Mouse (Mus musculus): ENCODE results near the gene Tead2. TPM values are rescaled to one million over a fixed set of nuclear protein-coding genes. Genes with fewer than 3 reads are reported as not detected.
"Not testable (repeated sequence)": the region's sequence is repeated elsewhere in the genome, so short reads cannot be mapped to it uniquely, and the experiment has no call there.

The Tead2 gene
- 435 and 481 TPM in 2 replicates for polyA plus RNA-seq (2016; fragmentation: Nextera tagmentation; extraction: Ambion mirVana)

DNA sequence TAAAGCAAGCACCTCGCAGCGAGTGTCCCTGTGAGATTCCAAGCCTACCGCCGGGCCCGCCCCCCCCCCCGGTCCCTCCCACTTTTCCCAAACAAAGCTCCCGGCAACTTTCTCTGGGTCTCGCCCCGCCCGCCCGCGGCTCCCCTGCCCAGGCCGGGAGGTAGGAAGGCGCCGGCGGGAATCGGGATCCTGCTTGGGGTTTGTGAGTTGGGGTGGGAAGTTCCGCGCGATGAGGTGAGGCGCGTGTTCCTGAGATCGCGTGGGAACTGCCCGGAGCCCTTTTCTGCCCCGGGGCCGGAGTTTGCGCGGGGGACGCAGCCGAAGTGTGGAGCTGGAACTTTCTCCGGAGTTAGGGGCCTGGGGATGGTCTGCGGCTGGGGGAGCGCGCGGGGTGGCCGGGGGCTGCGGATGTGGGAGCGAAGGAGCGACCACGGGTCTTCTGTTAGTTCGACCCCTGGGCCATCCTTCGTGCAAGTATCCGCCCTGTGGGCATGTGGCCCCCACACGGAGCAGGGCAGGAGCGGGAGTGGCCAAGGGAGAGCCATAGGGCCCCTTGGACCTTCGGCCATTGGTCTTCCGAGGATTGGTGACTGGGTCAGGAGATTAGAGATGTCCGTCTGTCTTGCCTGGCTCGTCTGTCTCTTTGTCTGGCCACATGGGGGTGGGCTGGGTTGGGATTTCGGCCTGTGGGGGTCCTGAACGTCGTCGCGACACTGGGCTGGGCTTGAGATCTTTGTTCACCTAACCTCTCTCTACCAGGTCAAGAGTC is at the start of gene Tead2:
Tead2 (plus strand) TSS at position 81 of the 769 bp plus-strand sequence.
- Histone ChIP-seq H3K4me1 (peaks cover 54% of the 10 kb centered on the region), H3K27ac (peak within 1 kb of the TSS; percentile 100), H3K4me3 (peak within 1 kb of the TSS; percentile 98), H3K27me3 (ENCODE audit: low read depth, poor library complexity, severe bottlenecking) (peaks cover 27% of the 10 kb centered on the region), H3K9me3 (replicated peaks) (no peaks in the 10 kb centered on the region), H3K36me3 (peaks cover 39% of the 10 kb centered on the region)
- DNase-seq (ENCODE audit: low spot score), result peak; percentile 87
- WGBS, result under 1% methylated on average over 54 of the region's 55 CpGs

GRCm38 (mm10) chr7:45166950-45167401 is 48.6 kb upstream of the Tead2 start:
- Histone ChIP-seq H3K9me3 (replicated peaks) (peaks cover 23% of the 10 kb centered on the region), H3K36me3 (peaks cover 7% of the 10 kb centered on the region; the same call in 1 of the 2 replicates), H3K4me1 (peaks cover 21% of the 10 kb centered on the region), H3K27ac (no peak overlapping the region), H3K4me3 (no peak overlapping the region), H3K27me3 (ENCODE audit: low read depth, poor library complexity, severe bottlenecking) (peaks cover 98% of the 10 kb centered on the region)
- DNase-seq (ENCODE audit: low spot score), result no peak
- WGBS, result 26% methylated on average over 10 of the region's 10 CpGs

- no peak for DNase-seq (ENCODE audit: low spot score)
- no peak overlapping the region for H3K27ac ChIP-seq
- H3K4me3 ChIP-seq, result no peak overlapping the region
- H3K36me3 ChIP-seq, result peaks cover 7% of the 10 kb centered on the region; the same call in 1 of the 2 replicates
- H3K27me3 ChIP-seq (ENCODE audit: low read depth, poor library complexity, severe bottlenecking), result peaks cover 100% of the 10 kb centered on the region
- peaks cover 13% of the 10 kb centered on the region for H3K4me1 ChIP-seq
- peaks cover 23% of the 10 kb centered on the region for H3K9me3 ChIP-seq (replicated peaks)
- WGBS, result 3% methylated on average over 19 of the region's 19 CpGs
Observed at GRCm38 (mm10) chr7:45167761-45168445, 47.6 kb upstream of the Tead2 start.

GRCm38 (mm10) chr7:45168656-45169055 is 46.9 kb upstream of the Tead2 start:
- peaks cover 23% of the 10 kb centered on the region for H3K9me3 ChIP-seq (replicated peaks)
- no peak for DNase-seq (ENCODE audit: low spot score)
- H3K4me3 ChIP-seq, result 0 out of 2 replicates have a peak overlapping the region, but pooled peaks have one; percentile 11
- H3K36me3 ChIP-seq, result peaks cover 7% of the 10 kb centered on the region; the same call in 1 of the 2 replicates
- peaks cover 98% of the 10 kb centered on the region for H3K27me3 ChIP-seq (ENCODE audit: low read depth, poor library complexity, severe bottlenecking)
- no peak overlapping the region for H3K27ac ChIP-seq
- H3K4me1 ChIP-seq, result peaks cover 11% of the 10 kb centered on the region
- WGBS, result 7% methylated on average over 24 of the region's 24 CpGs

DNA sequence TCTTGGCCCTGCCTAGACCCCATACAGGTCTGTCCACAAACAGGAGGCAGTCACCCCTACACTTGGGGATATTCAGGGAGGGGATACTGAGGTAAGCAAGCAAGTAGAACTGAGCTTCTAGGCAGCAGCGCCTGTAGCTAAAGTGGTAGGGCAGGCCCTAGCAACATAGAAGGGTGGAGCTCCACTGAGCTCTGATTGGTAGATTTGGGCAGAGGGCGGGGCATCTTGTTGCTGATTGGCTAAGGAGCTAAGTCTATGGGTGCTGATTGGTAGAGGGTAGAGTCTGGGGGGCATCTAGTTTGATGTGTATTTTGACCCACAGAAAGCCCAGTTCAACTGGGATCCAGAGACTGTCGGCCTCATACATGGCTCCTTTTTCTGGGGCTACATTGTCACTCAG is 46.1 kb upstream of the Tead2 start:
- H3K9me3 ChIP-seq (replicated peaks), result peaks cover 23% of the 10 kb centered on the region
- H3K4me3 ChIP-seq, result no peak overlapping the region
- H3K36me3 ChIP-seq, result peaks cover 7% of the 10 kb centered on the region; the same call in 1 of the 2 replicates
- no peak for DNase-seq (ENCODE audit: low spot score)
- 91% methylated on average over 3 of the region's 3 CpGs for WGBS
- peaks cover 4% of the 10 kb centered on the region for H3K4me1 ChIP-seq
- H3K27ac ChIP-seq, result no peak overlapping the region
- H3K27me3 ChIP-seq (ENCODE audit: low read depth, poor library complexity, severe bottlenecking), result peaks cover 98% of the 10 kb centered on the region

DNA sequence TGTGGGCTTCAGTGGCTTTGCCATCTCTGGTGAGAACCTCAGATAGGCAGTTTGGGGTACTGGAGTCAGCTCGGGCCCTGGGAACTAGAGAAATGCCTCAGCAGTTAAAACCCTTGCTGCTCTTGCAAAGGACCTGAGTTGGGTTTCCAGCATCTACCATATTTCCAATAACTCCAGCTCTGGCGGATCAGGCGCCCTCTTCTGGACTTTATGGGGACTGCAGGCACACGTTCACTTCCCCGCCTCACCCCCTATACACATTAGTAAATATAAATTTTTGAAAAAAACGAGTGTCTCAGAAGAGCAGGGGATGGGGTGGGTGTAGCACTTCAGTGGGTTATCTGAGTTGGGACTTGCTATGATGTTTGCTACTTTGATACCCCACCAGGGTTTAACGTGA is 42.6 kb upstream of the Tead2 start:
- DNase-seq (ENCODE audit: low spot score), result no peak
- Histone ChIP-seq H3K4me3 (no peak overlapping the region), H3K4me1 (peaks cover 18% of the 10 kb centered on the region), H3K27me3 (ENCODE audit: low read depth, poor library complexity, severe bottlenecking) (peaks cover 98% of the 10 kb centered on the region), H3K27ac (no peak overlapping the region), H3K9me3 (replicated peaks) (peaks cover 23% of the 10 kb centered on the region), H3K36me3 (peaks cover 7% of the 10 kb centered on the region; the same call in 1 of the 2 replicates)
- WGBS, result 55% methylated on average over 7 of the region's 7 CpGs

DNA sequence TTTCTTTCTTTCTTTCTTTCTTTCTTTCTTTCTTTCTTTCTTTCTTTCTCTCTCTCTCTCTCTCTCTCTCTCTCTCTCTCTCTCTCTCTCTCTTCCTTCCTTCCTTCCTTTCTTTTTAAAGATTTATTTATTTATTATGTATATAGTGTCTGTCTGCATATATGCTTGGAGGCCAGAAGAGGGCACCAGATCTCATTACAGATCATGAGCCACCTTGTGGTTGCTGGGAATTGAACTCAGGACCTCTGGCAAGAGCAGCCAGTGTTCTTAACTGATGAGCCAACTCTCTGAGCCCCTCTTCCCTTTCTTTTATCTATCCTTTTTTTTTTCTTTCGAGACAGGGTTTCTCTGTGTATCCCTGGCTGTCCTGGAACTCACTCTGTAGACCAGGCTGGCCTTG is 41.8 kb upstream of the Tead2 start:
- H3K27ac ChIP-seq; H3K36me3 ChIP-seq; H3K4me3 ChIP-seq; DNase-seq (ENCODE audit: low spot score): not testable (repeated sequence)
- peaks cover 17% of the 10 kb centered on the region for H3K4me1 ChIP-seq
- H3K9me3 ChIP-seq (replicated peaks), result peaks cover 21% of the 10 kb centered on the region
- H3K27me3 ChIP-seq (ENCODE audit: low read depth, poor library complexity, severe bottlenecking), result peaks cover 98% of the 10 kb centered on the region
- WGBS, result 60% methylated on average over 1 of the region's 1 CpGs

DNA sequence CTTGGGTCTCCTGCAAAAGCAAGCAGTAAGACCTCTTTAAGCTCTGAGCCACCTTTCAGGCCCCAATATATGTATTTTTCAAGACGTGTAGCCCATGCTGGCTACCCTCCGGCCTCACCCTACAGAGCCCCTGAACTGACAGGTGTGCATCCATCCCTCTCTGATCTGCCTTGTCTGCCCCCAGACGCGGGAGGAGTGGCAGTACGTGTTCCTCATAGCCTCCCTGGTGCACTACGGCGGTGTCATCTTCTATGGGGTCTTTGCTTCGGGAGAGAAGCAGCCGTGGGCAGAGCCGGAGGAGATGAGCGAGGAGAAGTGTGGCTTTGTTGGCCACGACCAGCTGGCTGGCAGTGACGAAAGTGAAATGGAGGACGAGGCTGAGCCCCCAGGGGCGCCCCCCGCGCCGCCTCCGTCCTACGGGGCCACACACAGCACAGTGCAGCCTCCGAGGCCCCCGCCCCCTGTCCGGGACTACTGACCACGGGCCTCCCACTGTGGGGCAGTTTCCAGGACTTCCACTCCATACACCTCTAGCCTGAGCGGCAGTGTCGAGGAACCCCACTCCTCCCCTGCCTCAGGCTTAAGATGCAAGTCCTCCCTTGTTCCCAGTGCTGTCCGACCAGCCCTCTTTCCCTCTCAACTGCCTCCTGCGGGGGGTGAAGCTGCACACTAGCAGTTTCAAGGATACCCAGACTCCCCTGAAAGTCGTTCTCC is 40.8 kb upstream of the Tead2 start:
- Histone ChIP-seq H3K4me3 (peak overlapping the region; percentile 29), H3K27me3 (ENCODE audit: low read depth, poor library complexity, severe bottlenecking) (peaks cover 98% of the 10 kb centered on the region), H3K36me3 (peaks cover 3% of the 10 kb centered on the region; the same call in 1 of the 2 replicates), H3K27ac (no peak overlapping the region), H3K4me1 (peaks cover 17% of the 10 kb centered on the region), H3K9me3 (replicated peaks) (peaks cover 12% of the 10 kb centered on the region)
- peak; percentile 47 for DNase-seq (ENCODE audit: low spot score)
- WGBS, result 6% methylated on average over 28 of the region's 29 CpGs

DNA sequence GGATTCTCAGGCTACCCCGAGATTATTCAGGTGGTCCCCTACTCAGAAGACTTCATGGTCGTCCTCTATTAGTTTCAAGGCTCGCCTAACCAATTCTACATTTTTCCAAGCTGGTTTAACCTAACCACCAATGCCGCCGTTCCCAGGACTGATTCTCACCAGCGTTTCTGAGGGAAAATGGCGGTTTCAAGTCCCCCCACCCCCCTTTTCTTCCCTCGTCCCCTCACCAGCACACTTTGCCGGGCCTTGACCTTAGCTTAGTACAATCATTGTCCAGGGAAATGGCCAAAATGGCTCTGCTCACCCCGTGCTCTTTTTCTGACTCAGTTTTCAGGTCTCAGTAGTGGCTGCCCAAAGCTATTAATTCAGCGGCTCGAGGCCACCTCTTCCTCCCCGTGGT is 40.2 kb upstream of the Tead2 start:
- Histone ChIP-seq H3K27ac (no peak overlapping the region), H3K4me3 (peak overlapping the region; percentile 40; the same call in 1 of the 2 replicates), H3K4me1 (peaks cover 17% of the 10 kb centered on the region), H3K9me3 (replicated peaks) (peaks cover 5% of the 10 kb centered on the region; the same call in 1 of the 2 replicates), H3K27me3 (ENCODE audit: low read depth, poor library complexity, severe bottlenecking) (peaks cover 98% of the 10 kb centered on the region), H3K36me3 (no peaks in the 10 kb centered on the region)
- 3% methylated on average over 13 of the region's 13 CpGs for whole genome bisulfite sequencing
- peak; percentile 51 for DNase-seq (ENCODE audit: low spot score)

DNA sequence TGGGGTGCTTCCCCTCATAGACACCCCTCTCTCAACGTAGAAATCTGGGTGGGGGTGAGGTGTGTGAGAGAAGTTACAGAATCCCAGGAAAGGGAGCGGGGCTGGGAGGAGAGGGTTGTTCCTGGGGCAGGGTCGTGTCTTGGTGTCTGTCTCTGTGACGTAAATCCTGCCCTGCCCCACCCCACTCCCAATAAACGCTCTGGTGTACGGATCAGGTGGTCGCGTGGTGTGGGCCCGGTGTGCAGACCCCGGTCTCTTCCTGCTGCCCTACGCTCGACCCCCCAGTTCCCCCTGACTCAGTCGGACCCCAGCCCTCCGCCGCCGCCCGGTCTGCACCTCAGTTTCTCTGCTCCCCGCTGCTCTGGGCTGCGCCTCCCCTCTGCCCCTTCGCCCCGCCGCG is 39.6 kb upstream of the Tead2 start:
- H3K27ac ChIP-seq, result peak overlapping the region; percentile 26; the same call in 1 of the 2 replicates
- peak overlapping the region; percentile 40 for H3K4me3 ChIP-seq
- no peak for DNase-seq (ENCODE audit: low spot score)

GRCm38 (mm10) chr7:45176356-45176755 is 39.2 kb upstream of the Tead2 start:
- no peaks in the 10 kb centered on the region for H3K9me3 ChIP-seq (replicated peaks)
- DNase-seq (ENCODE audit: low spot score), result peak; percentile 46
- H3K4me3 ChIP-seq, result peak overlapping the region; percentile 40
- H3K36me3 ChIP-seq, result no peaks in the 10 kb centered on the region
- peak overlapping the region; percentile 26; the same call in 1 of the 2 replicates for H3K27ac ChIP-seq
- 3% methylated on average over 31 of the region's 31 CpGs for WGBS
- peaks cover 26% of the 10 kb centered on the region for H3K4me1 ChIP-seq
- H3K27me3 ChIP-seq (ENCODE audit: low read depth, poor library complexity, severe bottlenecking), result peaks cover 98% of the 10 kb centered on the region

More for the DNA sequence above, 39.6 kb upstream of the Tead2 start:
- Histone ChIP-seq H3K9me3 (replicated peaks) (no peaks in the 10 kb centered on the region), H3K36me3 (no peaks in the 10 kb centered on the region), H3K27me3 (ENCODE audit: low read depth, poor library complexity, severe bottlenecking) (peaks cover 98% of the 10 kb centered on the region), H3K4me1 (peaks cover 22% of the 10 kb centered on the region)
- 2% methylated on average over 23 of the region's 23 CpGs for WGBS

- WGBS, result 29% methylated on average over 7 of the region's 7 CpGs
- H3K4me3 ChIP-seq, result no peak overlapping the region
- DNase-seq (ENCODE audit: low spot score), result no peak
Observed at GRCm38 (mm10) chr7:45178550-45178949, 37.0 kb upstream of the Tead2 start.

More at GRCm38 (mm10) chr7:45178550-45178949, 37.0 kb upstream of the Tead2 start:
- Histone ChIP-seq H3K27ac (no peak overlapping the region), H3K36me3 (no peaks in the 10 kb centered on the region), H3K27me3 (ENCODE audit: low read depth, poor library complexity, severe bottlenecking) (peaks cover 99% of the 10 kb centered on the region), H3K4me1 (peaks cover 42% of the 10 kb centered on the region), H3K9me3 (replicated peaks) (no peaks in the 10 kb centered on the region)
